Mouse (Mus musculus) skeletal muscle tissue, adult 2 months (tissue): ENCODE results near the gene Abcb8.
A peak's percentile ranks its signal among the peaks of the same experiment; 100 is the strongest.

ENCODE experiments used
- DNase-seq: peaks from one replicate; pipeline ENCODE4 v3.0.0-alpha.2; 2012; ENCODE audit warnings: low read depth, low spot score

Gene Abcb8

GRCm38 (mm10) chr5:24393392-24393997, at the start of gene Abcb8:
Gene Abcb8, plus strand, starts transcription at chr5:24393663.
- peak; percentile 59 for DNase-seq

GRCm38 (mm10) chr5:24343977-24344436, 49.5 kb upstream of the Abcb8 start:
- DNase-seq = no peak

GRCm38 (mm10) chr5:24344477-24345051, 48.9 kb upstream of the Abcb8 start:
- DNase-seq = no peak

GRCm38 (mm10) chr5:24346313-24346712, 47.1 kb upstream of the Abcb8 start:
- no peak for DNase-seq

GRCm38 (mm10) chr5:24347186-24347875, 46.1 kb upstream of the Abcb8 start:
- DNase-seq = no peak

- no peak for DNase-seq
These were observed 45.3 kb upstream of the Abcb8 start for GRCm38 (mm10) chr5:24348128-24348527.

- DNase-seq = no peak
These were observed 44.9 kb upstream of the Abcb8 start for GRCm38 (mm10) chr5:24348546-24348945.

GRCm38 (mm10) chr5:24350073-24350472, 43.4 kb upstream of the Abcb8 start:
- no peak for DNase-seq

- no peak for DNase-seq
These were observed 42.8 kb upstream of the Abcb8 start for GRCm38 (mm10) chr5:24350531-24351250.

GRCm38 (mm10) chr5:24351278-24351677, 42.2 kb upstream of the Abcb8 start, which contains the start of gene Kcnh2:
Gene Kcnh2, minus strand, starts transcription at chr5:24351604.
- no peak for DNase-seq

GRCm38 (mm10) chr5:24351701-24352171, 41.7 kb upstream of the Abcb8 start:
- no peak for DNase-seq

GRCm38 (mm10) chr5:24352251-24352859, 41.1 kb upstream of the Abcb8 start:
- no peak for DNase-seq

- DNase-seq = no peak
These were observed 40.1 kb upstream of the Abcb8 start for GRCm38 (mm10) chr5:24353327-24353726.

GRCm38 (mm10) chr5:24356764-24357163, 36.7 kb upstream of the Abcb8 start:
- DNase-seq = no peak

- DNase-seq = peak; percentile 81
These were observed 36.0 kb upstream of the Abcb8 start for GRCm38 (mm10) chr5:24357461-24357860.

- peak; percentile 57 for DNase-seq
These were observed 32.5 kb upstream of the Abcb8 start for GRCm38 (mm10) chr5:24360792-24361454.

GRCm38 (mm10) chr5:24363467-24363866, 30.0 kb upstream of the Abcb8 start:
- no peak for DNase-seq

GRCm38 (mm10) chr5:24364061-24364460, 29.4 kb upstream of the Abcb8 start:
- DNase-seq = no peak

GRCm38 (mm10) chr5:24364508-24364907, 29.0 kb upstream of the Abcb8 start, which contains the start of gene Nos3:
Gene Nos3, plus strand, starts transcription at chr5:24364810.
- peak; percentile 29 for DNase-seq

- DNase-seq = no peak
These were observed 28.5 kb upstream of the Abcb8 start for GRCm38 (mm10) chr5:24364963-24365362.

- DNase-seq = no peak
These were observed 27.9 kb upstream of the Abcb8 start for GRCm38 (mm10) chr5:24365528-24365927.
